Mouse (Mus musculus) CD4-positive, CD25-positive, alpha-beta regulatory T cell, adult 4 months (primary cell): ENCODE data around the gene Emc8. TPM values are rescaled to one million over a fixed set of nuclear protein-coding genes. Genes with fewer than 3 reads are reported as not detected.

ENCODE experiments used
- polyA plus RNA-seq, 2 experiments: library from polyadenylated mRNA; unstranded; fragments of 100-300 nt; shearing (Covaris generic); gene quantifications; one replicate each; pipeline ENCODE4 v1.2.1; 2017

The Emc8 gene
- polyA plus RNA-seq, 2 experiments from 2014 or later = 32.0 to 41.1 TPM

Other genes starting within 250 kb of the Emc8 start
- 10 to 100 TPM; 14.6 to 20.6 TPM for gene Gins2, start 79.3 kb downstream of the Emc8 start, polyA plus RNA-seq
- under 1 TPM in 1 of 2 experiments, not detected in 1; 0.39 TPM for gene 1190005I06Rik, start 20.9 kb downstream of the Emc8 start, polyA plus RNA-seq
- not detected for gene Gm27021, start 494 bp downstream of the Emc8 start, polyA plus RNA-seq
- 1,000 to 10,000 TPM; 1,023 to 1,039 TPM for gene Cox4i1, start 351 bp downstream of the Emc8 start, polyA plus RNA-seq
- gene Irf8, start 67.8 kb upstream of the Emc8 start, polyA plus RNA-seq = 10 to 100 TPM; 12.3 to 22.7 TPM